Mouse (Mus musculus) E14TG2a.4 (cell line): ENCODE measurements at regions not wholly inside any gene's neighbourhood (a gene's known extent, or its start where the extent isn't known, plus 50 kb on each side); places are given as distances from the start of the nearest gene placed in this dataset.

ENCODE experiments used
- CTCF ChIP-seq: conservative IDR thresholded peaks from 2 replicates; pipeline ENCODE4 v1.5.1; 2014; ENCODE audit warnings: low read length
- POU5F1 ChIP-seq: IDR thresholded peaks from 2 replicates; pipeline ENCODE4 v1.6.1; 2014; ENCODE audit warnings: low read length, borderline replicate concordance

GRCm38 (mm10) chr16:9336063-9336462 is 506.2 kb downstream of the 1810013L24Rik start:
- TF ChIP-seq CTCF (no peak), POU5F1 (no peak)
